Mouse (Mus musculus): ENCODE data around the gene Kif6. TPM values are rescaled to one million over a fixed set of nuclear protein-coding genes. Genes with fewer than 3 reads are reported as not detected.

Kif6 gene
- total RNA-seq, 2 experiments from 2014 or later: 4.0 to 5.2 TPM

GRCm38 (mm10) chr17:49839243-49839642 is 224.3 kb downstream of the Kif6 start:
- no peak for DNase-seq (ENCODE audit: low spot score in 2 of 2)

DNA sequence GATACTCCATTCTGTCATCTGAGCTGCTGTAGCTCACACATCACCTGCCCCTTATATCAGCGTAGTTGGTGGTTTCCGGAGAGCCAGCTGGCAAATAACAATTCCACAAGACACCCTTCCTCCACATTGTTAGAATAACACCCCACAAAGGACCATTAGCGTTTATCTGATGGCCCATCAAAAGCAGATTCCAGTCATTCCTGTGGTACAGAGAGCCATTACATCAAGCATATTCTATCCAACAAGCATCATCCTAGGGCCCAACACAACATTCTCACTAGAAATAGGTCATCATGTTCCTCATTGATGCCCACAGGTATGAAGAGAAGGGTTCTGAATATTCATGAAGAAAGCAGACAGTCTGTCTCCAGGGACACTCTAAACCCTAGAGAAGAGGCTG is 236.3 kb downstream of the Kif6 start:
- DNase-seq (ENCODE audit: low spot score in 2 of 2): no peak

DNA sequence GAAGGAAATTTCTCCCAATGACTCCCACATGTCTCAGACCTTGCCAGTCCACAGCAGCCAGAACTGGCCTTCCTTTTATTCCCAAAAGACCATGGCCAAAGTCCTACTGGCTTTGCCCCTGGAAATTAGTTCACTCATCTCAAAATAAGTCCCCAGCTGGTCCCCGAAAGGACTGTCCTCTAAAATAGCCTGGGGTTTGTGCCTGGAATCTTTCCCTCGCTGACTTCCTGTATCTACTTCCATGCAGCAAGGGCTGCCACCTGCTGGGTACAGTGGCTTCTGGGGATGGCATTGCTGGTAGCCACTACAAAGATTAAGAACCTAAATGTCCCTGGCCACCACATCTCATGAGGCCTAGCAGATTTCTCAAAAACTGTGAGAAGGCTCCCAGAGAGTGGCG is 237.2 kb downstream of the Kif6 start:
- DNase-seq (ENCODE audit: low spot score in 2 of 2): peak in 1 of 2 experiments; percentile 41

DNA sequence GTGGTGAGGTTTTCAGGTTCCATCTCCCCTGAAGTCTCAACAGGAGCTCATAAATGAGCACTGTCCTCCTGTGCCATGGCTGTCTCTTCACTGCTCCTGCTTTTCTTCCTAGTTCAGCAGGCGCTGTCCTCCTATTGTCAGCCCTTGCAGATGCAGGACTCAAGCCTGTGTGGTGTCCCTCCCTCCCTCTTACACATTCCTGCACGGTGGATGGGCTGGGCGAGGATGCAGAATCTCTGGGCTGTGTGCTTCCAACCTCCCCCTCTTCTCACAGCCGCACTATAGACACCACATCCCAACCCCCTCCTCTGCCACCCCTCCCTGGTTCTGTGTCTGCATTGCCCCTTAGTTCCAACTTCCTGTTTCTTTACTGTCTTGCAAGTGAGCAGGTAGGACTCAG is 240.8 kb downstream of the Kif6 start:
- DNase-seq (ENCODE audit: low spot score in 2 of 2): no peak

- peak in 1 of 2 experiments; percentile 49 for DNase-seq (ENCODE audit: low spot score in 2 of 2)
Measured at GRCm38 (mm10) chr17:49860057-49860816, 245.3 kb downstream of the Kif6 start.

- DNase-seq (ENCODE audit: low spot score in 2 of 2): no peak
Measured at GRCm38 (mm10) chr17:49863597-49863996, 248.7 kb downstream of the Kif6 start.

DNA sequence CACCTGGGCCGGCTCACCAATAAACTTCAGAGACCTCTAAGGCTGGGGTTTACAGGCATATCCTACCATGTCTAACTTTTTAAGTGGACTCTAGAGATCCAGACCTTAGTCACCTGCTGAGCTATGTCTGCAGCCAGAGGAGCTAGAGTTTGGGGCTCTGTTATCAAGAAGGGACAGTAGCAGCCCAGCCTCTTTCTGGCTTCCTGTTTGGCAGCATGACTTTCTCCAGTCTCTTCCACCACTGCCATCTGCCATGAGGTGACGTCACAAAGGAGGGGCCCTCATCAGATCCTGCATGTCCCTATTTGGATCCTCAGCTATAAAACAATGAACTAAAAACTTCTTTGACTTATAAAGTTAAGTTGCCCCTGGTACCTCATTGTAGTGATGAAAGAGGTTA is 250.7 kb downstream of the Kif6 start:
- no peak for DNase-seq (ENCODE audit: low spot score in 2 of 2)

DNA sequence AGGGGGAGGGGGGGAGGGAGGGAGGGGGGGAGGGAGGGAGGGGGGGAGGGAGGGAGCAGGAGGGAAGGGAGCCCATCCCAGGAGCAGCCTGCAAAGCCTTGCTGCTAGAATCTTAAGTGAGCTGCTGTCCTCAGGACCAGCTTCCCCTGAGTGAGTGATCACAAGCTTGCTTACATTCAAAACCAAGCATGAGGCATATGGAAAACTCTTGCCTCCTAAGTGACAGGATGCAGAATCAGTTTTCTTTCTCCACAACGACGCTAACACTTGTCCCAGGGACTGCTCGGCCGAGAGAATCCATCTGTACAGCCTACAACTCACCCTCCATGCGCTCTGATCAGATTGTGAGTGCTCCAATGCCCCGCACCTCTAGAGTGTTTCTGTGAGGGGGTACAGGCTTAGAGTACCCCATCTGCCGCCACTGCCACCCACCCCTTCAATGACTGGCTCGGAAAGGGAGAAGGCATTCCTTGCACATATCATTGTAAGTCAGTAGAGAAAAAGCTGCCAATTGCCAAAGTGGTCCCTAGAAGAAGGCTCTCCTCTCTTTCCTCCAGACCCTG is 251.8 kb downstream of the Kif6 start:
- DNase-seq (ENCODE audit: low spot score in 2 of 2): peak; percentile 32 to 51

GRCm38 (mm10) chr17:49867321-49868137 is 252.6 kb downstream of the Kif6 start:
- DNase-seq (ENCODE audit: low spot score in 2 of 2): peak; percentile 27 to 60

- DNase-seq (ENCODE audit: low spot score in 2 of 2): no peak
Measured at GRCm38 (mm10) chr17:49869246-49869645, 254.3 kb downstream of the Kif6 start.

DNA sequence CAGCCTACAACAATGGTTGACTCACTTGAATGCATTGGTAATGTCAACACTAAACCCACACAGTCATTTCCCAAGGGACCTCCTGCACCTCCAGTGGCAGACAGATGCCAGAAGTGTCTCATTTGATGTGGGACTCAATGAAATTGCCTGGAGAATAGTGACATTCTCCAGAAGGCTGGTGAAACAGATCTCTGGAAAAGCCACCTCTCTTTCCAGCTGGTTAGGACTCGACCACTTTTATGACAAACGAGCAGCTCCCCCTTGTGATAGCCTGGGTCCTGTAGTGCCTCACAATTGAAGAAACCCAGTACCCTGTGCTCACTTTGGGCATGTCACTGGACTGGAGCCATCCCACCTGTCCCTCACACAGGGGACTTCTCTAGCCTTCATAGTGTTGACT is 257.4 kb downstream of the Kif6 start:
- DNase-seq (ENCODE audit: low spot score in 2 of 2): no peak

GRCm38 (mm10) chr17:49874746-49875145 is 259.8 kb downstream of the Kif6 start:
- DNase-seq (ENCODE audit: low spot score in 2 of 2): no peak

DNA sequence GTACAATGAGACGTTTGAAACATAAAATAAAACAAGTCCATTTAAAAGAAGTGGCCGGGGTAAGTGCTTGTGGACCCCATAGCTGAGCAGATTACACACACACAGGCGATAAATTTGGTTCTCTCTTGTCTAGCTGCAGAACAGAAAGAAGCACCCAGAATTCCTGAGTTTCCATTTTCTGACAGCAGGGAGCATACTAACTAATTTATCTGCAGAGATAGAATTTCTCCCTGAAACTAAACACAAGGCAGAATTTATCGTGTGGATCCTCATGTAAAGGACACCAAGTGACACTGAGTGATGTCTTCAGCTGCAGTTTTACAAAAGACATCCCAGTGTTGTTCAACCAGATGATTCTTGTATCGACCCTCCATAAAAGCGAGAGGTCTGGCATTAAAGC is 260.5 kb downstream of the Kif6 start:
- peak in 1 of 2 experiments; percentile 58 for DNase-seq (ENCODE audit: low spot score in 2 of 2)

DNA sequence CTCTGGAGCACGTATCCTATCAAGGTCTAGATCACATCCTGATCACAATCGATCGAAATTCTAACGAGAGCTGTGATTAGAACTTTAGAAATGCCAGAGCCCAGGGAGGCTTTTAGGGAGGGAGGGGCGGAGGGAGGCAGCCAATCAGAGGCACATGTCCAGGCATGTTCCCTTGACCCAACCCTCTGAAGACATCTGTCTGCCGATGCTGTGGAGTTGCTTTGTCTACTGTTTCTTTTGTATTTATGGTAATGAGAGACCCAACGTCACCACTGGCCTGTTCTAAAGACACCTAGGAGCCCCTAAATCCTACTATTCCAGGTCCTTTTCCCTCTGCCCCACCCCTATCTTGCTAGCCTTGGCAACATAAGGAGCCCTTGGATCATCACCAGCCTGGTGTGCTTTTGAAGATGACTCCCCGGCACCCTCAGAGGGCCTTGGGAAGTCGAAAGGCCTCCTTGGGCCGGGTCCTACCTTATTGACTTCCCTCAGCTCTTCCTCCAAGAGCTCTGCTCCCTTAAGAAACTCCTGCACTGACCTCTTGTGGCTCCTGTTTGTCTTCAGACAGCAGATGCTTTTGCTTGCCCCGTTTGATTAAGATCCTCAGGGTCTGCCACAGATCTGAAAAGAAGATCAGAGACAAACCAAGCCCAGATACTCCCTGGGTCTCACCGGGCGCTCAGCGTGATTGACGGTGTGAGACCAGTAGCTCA is 261.2 kb downstream of the Kif6 start:
- no peak for DNase-seq (ENCODE audit: low spot score in 2 of 2)

DNA sequence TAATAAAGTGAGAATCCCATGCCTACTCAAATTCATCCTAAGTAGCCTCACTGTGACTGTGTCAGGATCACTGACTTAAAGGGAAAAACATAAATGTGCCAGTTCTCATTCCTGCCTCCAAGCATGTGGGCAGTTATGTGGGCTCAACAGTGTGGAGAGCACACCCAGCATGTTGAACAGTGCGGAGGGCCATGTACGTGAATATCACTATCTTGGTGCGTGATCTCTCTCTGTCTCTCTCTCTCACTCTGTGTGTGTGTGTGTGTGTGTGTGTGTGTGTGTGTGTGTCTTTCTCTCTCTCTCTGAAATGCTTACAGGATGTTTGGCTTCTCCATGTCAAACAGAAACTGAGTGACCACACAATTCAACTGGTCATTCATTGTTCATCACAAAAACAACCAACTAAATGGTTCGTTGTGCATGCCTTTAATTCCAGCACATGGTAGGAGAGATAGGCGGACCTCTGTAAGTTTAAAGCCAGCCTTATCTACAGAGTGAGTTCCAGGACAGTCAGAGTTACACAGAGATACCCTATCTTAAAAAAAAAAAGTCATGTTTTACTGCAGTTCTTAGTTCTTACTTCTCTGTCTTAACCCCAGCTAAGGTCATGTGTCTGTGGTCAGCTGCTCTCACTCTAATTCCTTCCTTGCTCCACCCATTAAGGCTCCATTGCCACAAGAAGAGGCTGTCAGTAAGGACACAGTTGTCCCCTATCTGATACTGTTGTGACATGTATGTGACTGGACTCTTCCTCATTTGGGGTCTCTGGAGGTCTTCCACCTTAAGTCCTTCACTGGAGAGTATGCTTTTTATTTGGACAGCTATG is 266.2 kb downstream of the Kif6 start:
- DNase-seq (ENCODE audit: low spot score in 2 of 2): no peak

GRCm38 (mm10) chr17:49881796-49882195 is 266.9 kb downstream of the Kif6 start:
- DNase-seq (ENCODE audit: low spot score in 2 of 2): no peak

DNA sequence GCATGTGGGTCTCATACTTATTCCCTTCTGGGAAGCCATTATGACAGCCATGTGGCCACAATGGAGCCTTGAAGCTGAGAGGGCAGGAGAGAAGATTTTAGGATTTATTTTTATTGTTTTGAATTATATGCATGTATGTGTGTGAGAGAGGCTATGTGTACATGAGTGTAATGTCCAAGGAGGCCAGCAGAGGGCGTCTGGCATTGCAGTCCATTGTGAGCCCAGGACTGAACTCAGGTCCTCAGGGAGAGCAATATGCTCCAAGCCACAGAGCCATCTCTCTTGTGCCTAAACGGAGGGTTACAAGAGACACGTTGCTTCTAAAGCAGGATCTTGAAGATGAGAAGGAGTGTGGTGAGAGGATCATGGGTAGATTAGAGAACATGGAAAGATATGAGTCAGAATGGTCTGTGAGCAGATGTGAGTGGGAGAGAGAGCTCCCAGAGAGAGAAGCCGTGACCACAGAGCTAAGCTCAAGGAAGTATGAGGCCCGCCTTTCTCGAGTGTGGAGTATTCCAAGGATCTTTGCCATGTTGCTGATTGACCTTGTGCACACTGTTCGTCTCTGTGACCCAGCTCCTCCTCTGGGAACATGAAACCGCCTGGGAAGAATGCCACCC is 268.3 kb downstream of the Kif6 start:
- DNase-seq (ENCODE audit: low spot score in 2 of 2): no peak

DNA sequence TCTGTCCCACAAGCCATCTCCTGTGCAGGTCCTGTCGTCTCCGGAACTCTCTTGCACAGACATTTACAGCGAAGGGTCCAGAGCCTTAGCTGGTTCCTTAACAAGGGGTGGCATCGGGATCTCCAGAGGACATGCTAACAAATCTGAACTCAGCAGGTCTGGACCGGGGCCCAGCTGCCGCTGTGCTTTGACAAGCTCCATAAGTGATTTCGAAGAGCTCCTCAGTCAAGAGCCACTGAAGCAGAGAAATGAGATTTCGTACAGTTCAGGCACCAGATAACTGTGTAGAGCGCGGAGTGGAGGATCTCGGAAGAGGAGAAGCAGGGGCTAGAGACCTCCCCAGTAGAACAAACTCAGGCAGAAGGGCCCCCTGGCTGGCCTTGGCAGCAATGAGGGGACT is 270.1 kb downstream of the Kif6 start:
- no peak for DNase-seq (ENCODE audit: low spot score in 2 of 2)

DNA sequence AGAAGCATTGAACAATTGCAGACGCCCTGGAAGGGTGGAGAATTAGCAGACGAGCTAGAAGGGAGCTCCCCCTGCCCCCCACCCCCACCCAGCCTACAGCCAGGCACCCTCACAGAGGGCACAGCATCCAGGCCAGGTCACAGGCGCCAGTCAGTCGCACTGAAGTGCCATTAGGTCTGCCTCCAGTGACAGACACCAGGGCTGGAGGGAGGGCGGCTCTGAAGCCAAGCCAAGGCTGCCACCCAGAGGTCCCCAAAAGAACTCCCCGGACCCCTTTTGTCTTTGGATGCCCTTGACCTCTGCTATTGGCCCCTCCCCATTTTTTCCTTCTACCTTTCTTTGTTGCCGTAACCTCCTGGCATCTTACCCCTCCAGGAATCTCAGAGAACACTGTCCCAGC is 274.7 kb downstream of the Kif6 start:
- no peak for DNase-seq (ENCODE audit: low spot score in 2 of 2)

- DNase-seq (ENCODE audit: low spot score in 2 of 2): peak; percentile 30 to 63
Measured at GRCm38 (mm10) chr17:49890861-49891260, 275.9 kb downstream of the Kif6 start.

Data from layer of hippocampus, adult 18-20 months (tissue).